Mouse (Mus musculus) bone marrow, adult 2 months (tissue): ENCODE measurements at regions not wholly inside any gene's neighbourhood (a gene's known extent, or its start where the extent isn't known, plus 50 kb on each side); places are given as distances from the start of the nearest gene placed in this dataset.

Source experiments
- H3K27ac ChIP-seq: fragments of 200-500 bp; 2 replicates; pipeline ENCODE4 v1.5.1; 2012; ENCODE audit warnings: low read depth, mild to moderate bottlenecking, control low read depth, inconsistent platforms, low read length; ENCODE audit not compliant: control insufficient read depth, poor library complexity, insufficient read depth
- H3K4me1 ChIP-seq: fragments of 200-500 bp; 2 replicates; pipeline ENCODE4 v1.6.1; 2011; ENCODE audit warnings: low read length; ENCODE audit not compliant: control insufficient read depth, insufficient read depth
- H3K4me3 ChIP-seq: fragments of 200-500 bp; replicated peaks from 2 replicates; pipeline ENCODE3; 2011; ENCODE audit warnings: mild to moderate bottlenecking, low read depth, low read length, control low read depth; ENCODE audit not compliant: control insufficient read depth
- CTCF ChIP-seq: fragments of 200-500 bp; IDR thresholded peaks from 2 replicates; pipeline ENCODE4 v1.5.1; 2011; ENCODE audit warnings: low read length, control low read depth; ENCODE audit not compliant: control insufficient read depth, insufficient read depth
- POLR2A ChIP-seq: fragments of 200-500 bp; IDR thresholded peaks from 2 replicates; pipeline ENCODE4 v1.6.1; 2011; ENCODE audit warnings: low read depth, mild to moderate bottlenecking, control low read depth, low read length, borderline replicate concordance; ENCODE audit not compliant: control insufficient read depth
- WGBS: fragments of 180-500 bp; shearing (Covaris S2); methylation state at CpG from one replicate; pipeline ENCODE4 v1.1.7; 2018; 5-methylcytosine and 5-hydroxymethylcytosine counted together

- TF ChIP-seq CTCF = no peak
- TF ChIP-seq POLR2A = no peak
- Histone ChIP-seq H3K4me1 (no peaks in the 10 kb centered on the region; the same call in 1 of the 2 replicates), H3K27ac (no peak overlapping the region), H3K4me3 (no peak overlapping the region)
- 72% methylated on average over 4 of the region's 4 CpGs for WGBS
These were observed 129.5 kb downstream of the Rsl24d1 start for GRCm38 (mm10) chr9:73242521-73243308.

- Histone ChIP-seq H3K4me1 (no peaks in the 10 kb centered on the region; the same call in 1 of the 2 replicates), H3K27ac (no peak overlapping the region), H3K4me3 (no peak overlapping the region)
- 73% methylated on average over 3 of the region's 3 CpGs for WGBS
- TF ChIP-seq CTCF = no peak
- TF ChIP-seq POLR2A = no peak
These were observed 131.0 kb downstream of the Rsl24d1 start for GRCm38 (mm10) chr9:73244177-73244576.

- Histone ChIP-seq H3K4me1 (no peaks in the 10 kb centered on the region), H3K4me3 (no peak overlapping the region), H3K27ac (no peak overlapping the region)
- 39% methylated on average over 7 of the region's 7 CpGs for WGBS
- TF ChIP-seq POLR2A (no peak), CTCF (no peak)
These were observed 132.3 kb downstream of the Rsl24d1 start for GRCm38 (mm10) chr9:73245524-73245923.

GRCm38 (mm10) chr9:73258171-73258570 is 144.9 kb downstream of the Rsl24d1 start:
- TF ChIP-seq POLR2A (no peak), CTCF (no peak)
- no peak overlapping the region for H3K4me3 ChIP-seq
- H3K4me1 ChIP-seq = no peaks in the 10 kb centered on the region
- H3K27ac ChIP-seq = no peak overlapping the region
- WGBS = 83% methylated on average over 9 of the region's 9 CpGs

GRCm38 (mm10) chr9:73258640-73259039 is 145.4 kb downstream of the Rsl24d1 start:
- 86% methylated on average over 8 of the region's 8 CpGs for WGBS
- TF ChIP-seq CTCF (no peak), POLR2A (no peak)
- H3K4me3 ChIP-seq = no peak overlapping the region
- H3K4me1 ChIP-seq = no peaks in the 10 kb centered on the region
- H3K27ac ChIP-seq = no peak overlapping the region

- no peak for TF ChIP-seq CTCF
- no peak for TF ChIP-seq POLR2A
- Histone ChIP-seq H3K4me1 (no peaks in the 10 kb centered on the region), H3K4me3 (no peak overlapping the region), H3K27ac (no peak overlapping the region)
- WGBS = 78% methylated on average over 5 of the region's 5 CpGs
These were observed 149.5 kb downstream of the Rsl24d1 start for GRCm38 (mm10) chr9:73262711-73263110.

GRCm38 (mm10) chr9:73270249-73270648 is 157.0 kb downstream of the Rsl24d1 start:
- Histone ChIP-seq H3K4me3 (no peak overlapping the region), H3K27ac (no peak overlapping the region), H3K4me1 (no peaks in the 10 kb centered on the region)
- TF ChIP-seq CTCF = no peak
- no peak for TF ChIP-seq POLR2A
- 71% methylated on average over 5 of the region's 5 CpGs for WGBS

GRCm38 (mm10) chr9:73272614-73273013 is 159.4 kb downstream of the Rsl24d1 start:
- no peak overlapping the region for H3K27ac ChIP-seq
- no peaks in the 10 kb centered on the region for H3K4me1 ChIP-seq
- WGBS = 82% methylated on average over 2 of the region's 2 CpGs
- TF ChIP-seq POLR2A = no peak
- TF ChIP-seq CTCF = no peak
- H3K4me3 ChIP-seq = no peak overlapping the region

GRCm38 (mm10) chr9:73273681-73274080 is 160.5 kb downstream of the Rsl24d1 start:
- TF ChIP-seq POLR2A (no peak), CTCF (no peak)
- WGBS = 84% methylated on average over 4 of the region's 4 CpGs
- Histone ChIP-seq H3K4me3 (no peak overlapping the region), H3K4me1 (no peaks in the 10 kb centered on the region), H3K27ac (no peak overlapping the region)
